Mouse (Mus musculus): ENCODE measurements around the gene Alox12b. TPM values are rescaled to one million over a fixed set of nuclear protein-coding genes. Genes with fewer than 3 reads are reported as not detected.

The Alox12b gene
- total RNA-seq, 2 experiments from 2014 or later, result 8.7 to 12.2 TPM

- Histone ChIP-seq H3K27ac (peak within 1 kb of the TSS; percentile 90), H3K4me3 (peak within 1 kb of the TSS; percentile 72)
- TF ChIP-seq CTCF (conservative IDR thresholded peaks at IDR 0.05), result no peak
- DNase-seq (ENCODE audit: low spot score in 2 of 2), result no peak
Observed at GRCm38 (mm10) chr11:69125852-69125918, 31.1 kb upstream of the Alox12b start, which contains the start of gene Aloxe3. TSS of gene Aloxe3 (plus strand) at chr11:69125896.

- DNase-seq (ENCODE audit: low spot score in 2 of 2), result no peak
- TF ChIP-seq CTCF (conservative IDR thresholded peaks at IDR 0.05), result no peak
- H3K4me3 ChIP-seq, result peak overlapping the region; percentile 72
- H3K27ac ChIP-seq, result peak overlapping the region; percentile 90
Observed at GRCm38 (mm10) chr11:69125919-69126705, 30.7 kb upstream of the Alox12b start.

DNA sequence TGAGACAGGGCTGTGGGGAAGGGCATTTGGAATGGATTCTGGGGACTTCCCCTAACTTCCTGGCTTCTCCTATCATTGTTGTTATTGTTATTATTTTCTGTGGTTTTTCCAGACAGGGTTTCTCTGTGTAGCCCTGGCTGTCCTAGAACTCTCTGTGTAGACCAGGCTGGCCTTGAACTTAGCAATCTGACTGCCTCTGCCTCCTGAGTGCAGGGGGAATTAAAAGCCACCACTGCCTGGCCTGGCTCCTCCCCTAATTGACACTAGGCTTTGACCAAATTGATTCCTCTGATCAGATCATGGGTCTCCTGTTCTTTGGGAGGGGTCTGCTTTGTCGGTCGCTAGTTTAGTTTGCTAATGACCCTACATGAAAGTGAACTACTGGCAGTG lies 30.1 kb upstream of the Alox12b start:
- DNase-seq (ENCODE audit: low spot score in 2 of 2), result no peak
- no peak for TF ChIP-seq CTCF (conservative IDR thresholded peaks at IDR 0.05)
- H3K27ac ChIP-seq, result peak overlapping the region; percentile 90; the same call in 1 of the 2 replicates
- no peak overlapping the region; the same call in 1 of the 2 replicates for H3K4me3 ChIP-seq

DNA sequence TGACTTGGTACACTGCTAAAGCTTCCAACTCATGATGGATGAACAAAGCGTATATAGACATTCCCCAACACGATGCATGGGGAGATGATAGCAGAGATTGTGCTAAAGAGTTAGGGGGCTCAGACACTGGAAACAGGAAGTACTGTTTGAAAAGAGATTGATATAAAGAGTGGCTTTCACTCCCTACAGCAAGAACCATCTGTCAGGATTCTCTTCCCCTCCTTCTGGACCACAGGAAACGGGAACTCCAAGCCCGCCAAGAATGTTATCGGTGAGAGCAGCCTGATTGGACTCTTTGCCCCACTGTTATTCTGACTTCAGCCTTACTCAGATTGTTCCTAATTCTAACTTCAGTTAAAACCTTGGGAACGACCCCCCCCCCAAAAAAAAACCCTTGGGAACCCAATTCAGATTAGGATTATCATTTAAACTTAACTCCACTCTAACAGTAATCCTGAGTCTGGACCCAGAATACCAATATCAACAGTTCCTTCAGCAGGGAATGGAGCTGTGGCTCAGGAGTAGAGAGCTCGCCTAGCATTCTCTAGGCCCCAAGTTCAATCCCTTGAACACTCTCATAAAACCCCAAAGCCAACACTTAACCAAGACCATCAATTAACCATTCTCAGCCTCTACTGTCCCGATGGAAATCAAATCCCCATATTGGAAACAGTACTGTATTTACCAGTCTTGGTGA lies 28.2 kb upstream of the Alox12b start:
- no peak for TF ChIP-seq CTCF (conservative IDR thresholded peaks at IDR 0.05)
- DNase-seq (ENCODE audit: low spot score in 2 of 2), result no peak
- H3K27ac ChIP-seq, result no peak overlapping the region

GRCm38 (mm10) chr11:69133566-69133922 lies 23.2 kb upstream of the Alox12b start:
- H3K4me3 ChIP-seq, result peak overlapping the region; percentile 62
- DNase-seq (ENCODE audit: low spot score in 2 of 2), result no peak
- TF ChIP-seq CTCF (conservative IDR thresholded peaks at IDR 0.05), result no peak
- H3K27ac ChIP-seq, result peak overlapping the region; percentile 85

More for the DNA sequence above, 28.2 kb upstream of the Alox12b start:
- H3K4me3 ChIP-seq, result no peak overlapping the region

- Histone ChIP-seq H3K27ac (peak overlapping the region; percentile 85), H3K4me3 (peak overlapping the region; percentile 62)
- DNase-seq (ENCODE audit: low spot score in 2 of 2), result peak; percentile 85 to 89
- peak; percentile 72 for TF ChIP-seq CTCF (conservative IDR thresholded peaks at IDR 0.05)
Observed at GRCm38 (mm10) chr11:69133923-69134621, 22.7 kb upstream of the Alox12b start.

DNA sequence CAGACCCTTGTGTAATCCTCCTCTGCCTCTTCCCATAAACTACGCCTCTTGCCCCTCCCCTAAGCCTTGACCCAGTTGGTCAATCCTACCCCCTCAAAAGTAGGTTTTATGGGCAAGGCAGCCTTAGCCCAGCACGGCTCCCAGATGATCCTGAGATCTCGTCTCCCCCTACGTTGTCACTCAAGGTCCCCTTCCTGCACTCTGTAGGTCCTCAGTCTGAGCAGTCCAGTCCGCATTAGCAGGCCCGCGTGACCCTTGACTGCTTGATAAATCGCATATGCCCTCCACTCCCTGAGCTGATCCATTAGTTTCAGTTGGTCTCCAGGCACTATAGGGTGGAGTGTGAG lies 22.2 kb upstream of the Alox12b start:
- DNase-seq (ENCODE audit: low spot score in 2 of 2), result no peak
- no peak for TF ChIP-seq CTCF (conservative IDR thresholded peaks at IDR 0.05)
- peak overlapping the region; percentile 85 for H3K27ac ChIP-seq
- peak overlapping the region; percentile 62 for H3K4me3 ChIP-seq

- Histone ChIP-seq H3K27ac (no peak overlapping the region), H3K4me3 (no peak overlapping the region)
- TF ChIP-seq CTCF (conservative IDR thresholded peaks at IDR 0.05), result no peak
- DNase-seq (ENCODE audit: low spot score in 2 of 2), result no peak
Observed at GRCm38 (mm10) chr11:69135361-69135760, 21.4 kb upstream of the Alox12b start.

- DNase-seq (ENCODE audit: low spot score in 2 of 2), result peak; percentile 50 to 59
- TF ChIP-seq CTCF (conservative IDR thresholded peaks at IDR 0.05), result no peak
- peak overlapping the region; percentile 71; the same call in 1 of the 2 replicates for H3K27ac ChIP-seq
- H3K4me3 ChIP-seq, result no peak overlapping the region
Observed at GRCm38 (mm10) chr11:69147546-69147945, 9.2 kb upstream of the Alox12b start.

DNA sequence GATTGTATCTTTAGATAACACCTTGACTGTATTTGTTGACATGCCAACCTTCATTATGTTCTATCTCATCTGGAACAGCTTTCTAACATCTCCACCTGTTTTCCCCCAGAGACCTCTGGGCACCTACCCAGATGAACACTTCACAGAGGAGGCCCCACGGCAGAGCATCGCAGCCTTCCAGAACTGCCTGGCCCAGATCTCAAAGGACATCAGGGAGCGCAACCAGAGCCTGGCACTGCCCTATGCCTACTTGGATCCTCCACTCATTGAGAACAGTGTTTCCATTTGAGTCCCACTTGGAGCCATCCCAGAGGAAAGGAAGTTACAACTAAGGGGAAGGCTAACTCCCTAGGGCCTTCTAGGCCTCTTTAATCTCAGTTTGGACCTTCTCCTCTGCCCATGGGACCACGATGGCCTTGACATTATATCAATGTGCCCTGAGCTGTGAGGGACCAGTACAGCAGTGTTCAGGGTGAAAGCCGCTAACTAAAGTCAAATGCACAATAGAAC lies 8.3 kb upstream of the Alox12b start:
- Histone ChIP-seq H3K4me3 (no peak overlapping the region), H3K27ac (no peak overlapping the region; the same call in 1 of the 2 replicates)
- DNase-seq (ENCODE audit: low spot score in 2 of 2), result no peak
- no peak for TF ChIP-seq CTCF (conservative IDR thresholded peaks at IDR 0.05)

- peak overlapping the region; percentile 24; the same call in 1 of the 2 replicates for H3K27ac ChIP-seq
Observed at GRCm38 (mm10) chr11:69149728-69150127, 7.1 kb upstream of the Alox12b start.

DNA sequence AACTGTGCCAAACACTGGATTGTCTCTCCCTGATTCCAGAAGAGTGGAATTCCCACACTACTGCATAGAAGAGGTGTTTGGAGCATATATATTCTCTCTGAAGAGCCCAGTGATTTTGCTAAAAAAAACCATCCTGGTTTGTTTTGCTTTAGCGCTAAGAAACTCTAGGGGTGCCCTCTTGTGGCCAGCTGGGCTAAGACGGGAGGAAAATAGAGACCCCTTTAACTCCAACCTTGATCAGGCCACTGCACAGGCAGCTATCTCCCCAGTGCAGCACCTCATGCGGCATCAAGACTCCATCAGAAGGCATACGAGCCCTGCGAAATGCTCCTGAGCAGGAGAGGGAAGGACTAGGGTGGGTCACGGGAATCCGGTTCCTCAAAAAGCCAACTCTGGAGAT lies 6.3 kb upstream of the Alox12b start:
- H3K4me3 ChIP-seq, result peak overlapping the region; percentile 43
- TF ChIP-seq CTCF (conservative IDR thresholded peaks at IDR 0.05), result peak; percentile 82
- peak in 1 of 2 experiments; percentile 70 for DNase-seq (ENCODE audit: low spot score in 2 of 2)
- H3K27ac ChIP-seq, result peak overlapping the region; percentile 61

More at GRCm38 (mm10) chr11:69149728-69150127, 7.1 kb upstream of the Alox12b start:
- DNase-seq (ENCODE audit: low spot score in 2 of 2), result no peak
- no peak overlapping the region for H3K4me3 ChIP-seq
- TF ChIP-seq CTCF (conservative IDR thresholded peaks at IDR 0.05), result no peak

GRCm38 (mm10) chr11:69151004-69151403 lies 5.8 kb upstream of the Alox12b start:
- peak overlapping the region; percentile 43 for H3K4me3 ChIP-seq
- peak overlapping the region; percentile 61; the same call in 1 of the 2 replicates for H3K27ac ChIP-seq
- DNase-seq (ENCODE audit: low spot score in 2 of 2), result no peak
- TF ChIP-seq CTCF (conservative IDR thresholded peaks at IDR 0.05), result no peak

All from layer of hippocampus, adult 2 months (tissue).